Mouse (Mus musculus) mesoderm, embryonic 11.5 days (tissue): Measurements from ENCODE around the gene Asic2.
A peak's percentile ranks its signal among the peaks of the same experiment; 100 is the strongest.

Source experiments
- DNase-seq: peaks from one replicate; pipeline ENCODE4 v3.0.0-alpha.2; 2012; ENCODE audit warnings: low read depth, low spot score

Gene Asic2

DNA sequence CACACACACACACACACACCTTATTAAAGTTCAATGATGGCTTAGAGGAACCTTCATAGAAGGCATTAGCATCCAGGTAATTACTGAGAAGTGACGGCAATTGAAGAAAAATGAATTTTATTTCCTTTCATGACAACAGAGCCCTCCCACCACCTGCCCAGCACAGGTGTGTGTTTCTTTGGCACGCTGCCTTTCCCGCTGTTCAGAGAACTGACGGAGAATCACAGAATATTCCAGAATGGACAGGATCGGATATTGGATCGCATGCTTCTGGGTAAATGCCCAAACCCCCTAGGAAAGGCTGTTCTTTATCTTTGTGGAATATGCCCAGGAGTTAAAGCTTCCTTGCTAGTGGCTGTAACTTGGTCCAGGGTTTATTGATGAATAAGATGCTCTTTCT, 954.8 kb downstream of the Asic2 start:
- DNase-seq = no peak

GRCm38 (mm10) chr11:81010766-81011165, 957.5 kb downstream of the Asic2 start:
- no peak for DNase-seq

DNA sequence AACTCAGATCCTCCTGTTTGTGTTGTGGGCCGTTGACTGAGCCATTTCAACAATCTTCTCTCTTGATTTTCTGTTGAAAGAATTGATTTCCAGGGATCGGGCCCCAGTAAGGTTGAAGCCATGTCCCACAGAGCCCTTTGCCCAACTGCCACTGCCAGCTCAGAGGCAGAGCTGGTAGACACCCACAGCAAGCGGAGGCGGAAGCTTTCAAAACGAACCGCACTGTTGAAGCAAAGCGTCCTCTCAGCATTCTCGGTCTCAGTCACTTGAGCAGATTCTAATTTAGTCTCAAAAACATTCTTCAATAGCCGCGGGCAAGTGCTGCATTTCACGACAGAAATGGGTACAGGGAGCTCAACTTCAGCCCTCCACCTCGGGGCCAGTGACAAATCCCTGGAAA, 958.9 kb downstream of the Asic2 start:
- no peak for DNase-seq

DNA sequence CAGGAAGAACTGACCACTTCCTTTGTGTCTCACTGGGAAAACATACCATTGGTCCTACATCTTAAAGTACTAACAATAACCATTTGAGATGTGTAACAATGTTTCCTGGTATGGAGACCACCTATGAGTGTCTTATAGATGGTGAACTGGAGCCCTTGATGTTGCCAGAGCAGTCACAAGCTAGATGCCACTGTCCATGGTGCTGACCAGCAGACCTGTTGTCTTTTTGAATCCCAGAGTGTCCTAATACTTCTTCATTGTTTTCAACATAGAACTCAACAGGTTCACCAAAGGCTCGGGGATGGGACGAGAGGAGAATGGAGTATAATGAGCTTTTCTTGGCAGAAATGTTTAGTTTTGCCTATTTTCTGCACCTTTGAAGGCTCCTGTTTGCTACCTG, 962.4 kb downstream of the Asic2 start:
- peak; percentile 76 for DNase-seq

DNA sequence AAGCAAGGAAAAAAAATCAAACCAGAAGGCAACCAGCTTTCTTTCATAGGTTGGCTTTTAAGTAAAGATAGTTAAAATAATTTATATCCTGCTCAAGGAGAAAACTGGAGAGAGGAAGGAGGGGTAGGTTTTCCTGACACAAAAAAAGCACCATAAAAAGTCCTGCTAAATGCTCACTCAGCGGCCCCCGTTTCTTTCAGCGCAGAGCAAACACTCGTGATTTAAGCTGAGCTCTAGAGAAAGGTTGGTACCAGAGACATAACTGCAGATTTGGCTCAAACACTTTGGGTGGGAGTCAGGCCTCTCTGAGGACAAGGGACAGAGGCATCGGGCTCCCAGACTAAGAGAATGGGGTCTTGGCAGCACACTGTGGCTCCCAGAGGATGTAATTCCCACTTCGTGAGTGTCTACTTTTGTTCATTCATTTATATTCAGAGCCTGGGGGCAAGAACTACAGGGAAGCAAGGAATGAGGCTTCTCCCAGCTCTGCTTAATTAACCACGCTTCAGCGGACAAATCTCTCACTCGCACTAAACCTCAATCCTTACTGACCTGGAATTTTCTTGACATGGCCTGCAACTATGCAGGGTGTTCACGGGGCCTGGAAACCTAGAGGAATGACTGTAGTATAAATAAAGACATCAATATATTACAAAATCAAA, 965.4 kb downstream of the Asic2 start:
- DNase-seq = peak; percentile 4

GRCm38 (mm10) chr11:80995621-80996020, 972.6 kb downstream of the Asic2 start:
- DNase-seq = no peak

- no peak for DNase-seq
These were observed 984.7 kb downstream of the Asic2 start for GRCm38 (mm10) chr11:80983530-80983929.

DNA sequence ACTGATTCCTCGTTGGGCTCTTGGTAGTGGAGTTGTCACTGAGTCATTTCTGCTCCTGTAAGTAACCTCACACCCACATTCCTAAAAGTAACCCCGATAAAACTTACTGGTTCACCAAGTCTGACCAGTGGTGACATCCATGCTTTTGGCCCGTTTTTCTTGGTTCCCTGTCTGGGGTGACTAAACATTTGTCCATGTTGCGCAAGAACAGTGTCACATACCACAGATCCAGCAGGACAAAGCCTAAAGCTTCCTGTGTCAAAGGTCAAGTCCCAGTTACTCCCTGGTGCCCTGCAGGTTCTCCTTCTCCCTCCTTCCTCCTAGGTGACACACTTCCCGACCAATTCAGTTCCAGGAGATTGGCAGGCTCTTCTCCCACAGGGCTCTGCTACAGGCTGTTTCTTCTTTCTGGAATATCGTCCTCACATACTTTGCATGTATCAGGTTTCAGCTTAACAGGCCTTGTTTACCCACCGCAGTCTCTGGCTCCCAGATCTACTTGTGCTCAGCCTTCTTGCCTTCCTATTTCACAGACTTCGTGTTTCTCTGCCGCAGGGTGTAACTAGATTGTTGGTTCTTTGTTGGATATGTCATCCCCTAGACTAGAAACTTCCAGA, 991.9 kb downstream of the Asic2 start:
- DNase-seq = peak; percentile 16

DNA sequence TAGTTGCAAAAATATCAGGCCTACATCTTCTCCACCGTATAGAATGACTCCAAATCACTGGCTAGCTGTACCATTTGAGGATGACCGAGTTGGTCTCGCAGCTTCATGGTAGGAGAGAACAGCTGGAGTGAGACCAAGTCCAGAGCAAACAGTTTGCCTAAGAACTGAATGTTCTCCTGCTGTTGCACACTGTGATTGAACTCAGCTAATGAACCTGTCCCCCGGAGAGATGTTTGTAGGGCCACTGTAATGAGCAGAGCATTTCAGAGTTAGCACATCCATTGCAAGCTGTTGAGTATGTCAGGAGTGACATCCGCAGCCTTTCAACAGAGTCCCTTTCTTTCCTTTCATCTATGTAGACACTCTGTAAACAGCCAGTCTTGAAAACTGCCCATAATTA, 993.6 kb downstream of the Asic2 start:
- DNase-seq = no peak

GRCm38 (mm10) chr11:80973976-80974375, 994.3 kb downstream of the Asic2 start:
- DNase-seq = no peak

GRCm38 (mm10) chr11:80973273-80973672, 995.0 kb downstream of the Asic2 start:
- DNase-seq = no peak

- DNase-seq = no peak
These were observed 1000.7 kb downstream of the Asic2 start for GRCm38 (mm10) chr11:80967544-80967943.

GRCm38 (mm10) chr11:80966040-80966439, 1002.2 kb downstream of the Asic2 start:
- DNase-seq = no peak

DNA sequence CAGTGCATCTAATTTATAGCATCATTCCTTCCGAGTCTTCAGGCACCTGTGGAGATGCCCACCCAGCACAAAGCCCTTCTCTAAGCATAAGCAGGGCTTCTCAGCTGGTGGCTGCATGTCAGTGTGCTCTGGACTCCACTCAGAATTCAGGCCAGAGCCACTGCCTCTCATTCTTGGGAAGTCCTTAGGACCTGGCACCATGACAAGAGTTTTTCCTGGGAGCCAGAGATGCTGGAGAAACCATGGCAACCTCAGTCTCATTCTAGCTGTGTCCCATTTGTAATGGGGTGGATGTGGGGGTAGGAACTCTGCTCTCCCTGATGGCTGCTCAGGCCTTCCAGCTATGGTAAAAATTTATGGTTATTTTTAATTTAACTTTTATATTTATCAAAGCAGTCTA, 1006.9 kb downstream of the Asic2 start:
- DNase-seq = no peak

DNA sequence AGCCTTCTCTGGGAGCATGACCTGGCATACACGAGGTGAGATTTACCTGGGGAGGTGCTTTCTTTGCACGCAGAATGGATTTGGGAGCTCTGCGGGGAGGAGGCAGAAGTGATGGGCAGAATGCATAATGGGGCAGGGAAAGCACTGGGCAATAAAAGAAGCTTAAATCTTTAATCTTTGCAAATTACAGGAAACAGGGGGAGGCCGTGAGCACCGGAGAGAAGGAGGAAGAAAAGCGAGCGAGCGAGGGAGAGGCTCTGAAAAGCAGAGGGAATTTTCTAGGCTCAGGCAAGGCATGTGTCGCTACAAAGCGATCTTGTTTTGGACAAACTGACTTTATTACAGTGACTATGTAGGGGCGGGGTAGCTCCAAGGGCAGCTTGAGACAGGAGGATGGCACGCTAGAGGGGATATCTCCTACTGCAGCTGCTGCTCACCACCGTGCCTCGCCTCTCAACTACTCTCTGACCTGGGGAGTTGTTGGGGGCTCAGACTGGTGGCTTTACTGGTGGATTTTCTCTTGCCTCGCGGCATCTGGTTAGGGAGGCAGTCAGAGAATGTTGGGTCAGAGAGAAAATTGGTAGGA, 1010.1 kb downstream of the Asic2 start:
- DNase-seq = no peak

DNA sequence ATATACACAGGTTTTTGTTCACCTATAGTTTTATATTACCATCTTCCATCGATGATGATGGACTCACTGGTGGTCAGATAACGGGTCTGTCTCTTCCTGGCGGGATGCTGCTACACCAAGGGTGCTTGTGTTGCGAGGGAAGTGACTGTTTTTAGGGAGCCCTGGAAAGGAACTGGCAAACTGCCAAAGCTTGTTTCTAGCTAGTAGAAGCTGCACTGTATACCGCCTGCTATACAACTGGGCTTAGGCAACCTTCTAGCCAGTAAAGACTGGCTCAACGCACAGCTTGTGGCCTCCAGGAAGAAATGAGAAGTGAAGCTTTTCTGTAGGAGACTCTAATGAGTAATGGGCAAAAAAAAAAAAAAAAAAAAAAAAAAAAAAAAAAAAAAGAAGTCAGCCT, 1012.3 kb downstream of the Asic2 start:
- no peak for DNase-seq

DNA sequence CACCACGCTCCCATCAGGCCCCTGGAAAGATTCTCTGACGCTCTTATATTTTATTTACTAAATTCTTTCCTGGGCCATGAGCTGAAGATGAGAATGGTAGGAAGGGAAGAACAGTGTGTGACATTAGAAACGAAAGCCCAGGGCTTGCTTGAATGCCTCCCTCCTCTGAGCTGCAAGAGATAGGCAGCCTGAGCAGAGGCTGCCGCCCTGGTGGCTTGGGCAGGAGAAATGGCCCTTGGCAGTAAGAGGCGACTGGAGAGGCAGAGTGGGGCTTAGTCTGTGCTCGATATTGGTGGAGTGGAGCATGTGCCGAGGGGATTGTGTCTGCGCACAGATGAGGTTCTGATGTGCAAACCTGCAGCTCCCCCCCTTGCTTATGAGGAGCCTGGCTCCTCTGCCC, 1014.1 kb downstream of the Asic2 start:
- no peak for DNase-seq

- DNase-seq = no peak
These were observed 1019.1 kb downstream of the Asic2 start for GRCm38 (mm10) chr11:80949068-80949738.

DNA sequence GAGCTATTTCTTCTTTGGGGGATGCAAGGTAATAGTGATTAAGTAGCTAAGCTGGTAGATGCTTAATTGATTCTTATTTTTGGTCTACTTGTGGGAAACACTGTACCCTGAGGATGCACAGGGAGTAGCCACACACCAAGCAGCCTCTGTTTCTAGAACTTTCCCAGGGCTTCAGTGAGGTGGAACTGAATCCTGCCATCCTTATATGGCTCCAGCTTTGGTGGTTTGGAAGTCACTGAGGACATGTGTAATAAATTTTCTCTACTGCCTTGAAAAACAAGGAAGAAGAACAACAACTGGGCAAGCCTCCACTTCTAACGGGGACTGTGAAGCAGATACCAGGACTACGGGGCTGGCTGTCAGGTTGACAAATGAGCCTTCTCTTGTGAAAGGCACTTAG, 1020.2 kb downstream of the Asic2 start:
- DNase-seq = no peak

DNA sequence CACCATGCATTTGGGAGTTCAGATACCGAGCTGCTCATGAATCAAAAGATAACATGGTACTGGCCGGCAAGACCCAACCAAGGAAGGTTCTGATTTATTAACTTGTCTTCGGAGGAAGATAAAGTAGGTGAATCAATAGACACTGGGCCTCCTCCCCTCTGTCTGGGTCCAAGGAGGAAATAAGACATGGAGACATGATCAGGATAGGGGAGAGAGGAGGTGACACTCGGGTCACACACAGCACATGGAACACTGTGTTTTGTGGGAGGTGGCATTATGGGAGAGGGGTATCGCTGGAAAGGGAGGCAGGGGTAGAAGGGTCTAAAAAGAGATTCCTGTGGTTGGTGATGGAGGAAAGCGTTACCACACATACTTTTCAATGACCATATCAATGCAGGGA, 1022.1 kb downstream of the Asic2 start:
- no peak for DNase-seq

GRCm38 (mm10) chr11:80923286-80923951, 1044.8 kb downstream of the Asic2 start:
- DNase-seq = no peak

GRCm38 (mm10) chr11:80918332-80918731, 1049.9 kb downstream of the Asic2 start:
- no peak for DNase-seq
